Mouse (Mus musculus) forebrain, embryonic 14.5 days (tissue): ENCODE measurements around the gene Olfr1364. TPM values are rescaled to one million over a fixed set of nuclear protein-coding genes. Genes with fewer than 3 reads are reported as not detected.

Experiments used
- polyA plus RNA-seq: library from polyadenylated mRNA; unstranded; fragments of >200 nt; fragmentation: Nextera tagmentation; extraction: Ambion mirVana; gene quantifications from 2 replicates; pipeline ENCODE4 v1.2.1, GENCODE M21; 2014

Gene Olfr1364
- polyA plus RNA-seq, 1 experiment from 2014 or later, result not detected

Other genes starting within 250 kb of the Olfr1364 start
- not detected in 2 replicates for gene Olfr1367, start 234.8 kb downstream of the Olfr1364 start, polyA plus RNA-seq
- gene Zscan12, start 218.9 kb downstream of the Olfr1364 start, polyA plus RNA-seq, result 14.7 and 15.0 TPM in 2 replicates
- 78.3 and 80.5 TPM in 2 replicates for gene Zkscan3, start 179.0 kb downstream of the Olfr1364 start, polyA plus RNA-seq
- gene Pgbd1, start 140.7 kb downstream of the Olfr1364 start, polyA plus RNA-seq, result 3.5 and 3.7 TPM in 2 replicates
- gene Zscan26, start 128.0 kb downstream of the Olfr1364 start, polyA plus RNA-seq, result 10.4 TPM in 2 replicates
- 3.8 TPM in 2 replicates for gene Nkapl, start 113.2 kb downstream of the Olfr1364 start, polyA plus RNA-seq
- 7.5 and 8.2 TPM in 2 replicates for gene Zkscan4, start 102.9 kb downstream of the Olfr1364 start, polyA plus RNA-seq
- not detected in 2 replicates for gene Gm10065, start 102.3 kb downstream of the Olfr1364 start, polyA plus RNA-seq
- 0.36 and 0.78 TPM in 2 replicates for gene AK157302, start 86.5 kb downstream of the Olfr1364 start, polyA plus RNA-seq
- gene Gm11273, start 80.3 kb downstream of the Olfr1364 start, polyA plus RNA-seq, result 5.1 and 6.2 TPM in 2 replicates
- 7.3 and 8.6 TPM in 2 replicates for gene Zkscan8, start 50.6 kb downstream of the Olfr1364 start, polyA plus RNA-seq
- gene Olfr1366, start 39.0 kb downstream of the Olfr1364 start, polyA plus RNA-seq, result 0.10 and 0.20 TPM in 2 replicates
- gene Olfr1535, start 21.9 kb downstream of the Olfr1364 start, polyA plus RNA-seq, result not detected in 2 replicates
- gene Olfr1362, start 32.3 kb upstream of the Olfr1364 start, polyA plus RNA-seq, result not detected in 2 replicates
- not detected in 2 replicates for gene Olfr11, start 60.8 kb upstream of the Olfr1364 start, polyA plus RNA-seq
- not detected in 2 replicates for gene Olfr1361, start 81.6 kb upstream of the Olfr1364 start, polyA plus RNA-seq
- gene Olfr1360, start 95.6 kb upstream of the Olfr1364 start, polyA plus RNA-seq, result not detected in 2 replicates
- not detected in 2 replicates for gene Olfr1359, start 116.4 kb upstream of the Olfr1364 start, polyA plus RNA-seq
- 3.7 and 4.2 TPM in 2 replicates for gene Hist1h2bl, start 134.4 kb upstream of the Olfr1364 start, polyA plus RNA-seq
- 13.2 and 45.9 TPM in 2 replicates for gene Hist1h2ai, start 134.7 kb upstream of the Olfr1364 start, polyA plus RNA-seq
- gene Hist1h3h, start 135.9 kb upstream of the Olfr1364 start, polyA plus RNA-seq, result 7.3 and 11.0 TPM in 2 replicates
- gene Hist1h2bm, start 140.3 kb upstream of the Olfr1364 start, polyA plus RNA-seq, result 2.5 and 3.9 TPM in 2 replicates
- 1.7 TPM in 2 replicates for gene Hist1h4j, start 153.3 kb upstream of the Olfr1364 start, polyA plus RNA-seq
- gene Hist1h4k, start 168.7 kb upstream of the Olfr1364 start, polyA plus RNA-seq, result 2.7 and 4.6 TPM in 2 replicates
- gene Hist1h2ak, start 172.1 kb upstream of the Olfr1364 start, polyA plus RNA-seq, result 3.4 and 10.8 TPM in 2 replicates
- gene Hist1h2bn, start 172.4 kb upstream of the Olfr1364 start, polyA plus RNA-seq, result 0.90 and 2.5 TPM in 2 replicates
- 11.0 and 11.1 TPM in 2 replicates for gene Hist1h1b, start 198.9 kb upstream of the Olfr1364 start, polyA plus RNA-seq
- gene Hist1h3i, start 201.6 kb upstream of the Olfr1364 start, polyA plus RNA-seq, result 108 and 166 TPM in 2 replicates
- gene Hist1h2an, start 205.5 kb upstream of the Olfr1364 start, polyA plus RNA-seq, result 6.6 TPM in 1 of 2 replicates, not detected in the other
- 0.84 and 1.5 TPM in 2 replicates for gene Hist1h2bp, start 205.7 kb upstream of the Olfr1364 start, polyA plus RNA-seq
- 9.2 and 17.1 TPM in 2 replicates for gene Hist1h2bq, start 228.4 kb upstream of the Olfr1364 start, polyA plus RNA-seq
- not detected in 2 replicates for gene Hist1h2ao, start 228.7 kb upstream of the Olfr1364 start, polyA plus RNA-seq
- not detected in 2 replicates for gene Hist1h4m, start 230.0 kb upstream of the Olfr1364 start, polyA plus RNA-seq